Mouse (Mus musculus) thymus, adult 2 months (tissue): ENCODE measurements around the gene Myh11.

Experiments used
- CTCF ChIP-seq: fragments of 200-500 bp; IDR thresholded peaks from 2 replicates; pipeline ENCODE4 v1.5.1; 2012; ENCODE audit warnings: mild to moderate bottlenecking, control low read depth, low read length, moderate library complexity, borderline replicate concordance; ENCODE audit not compliant: control insufficient read depth, poor library complexity, insufficient read depth; ENCODE audit errors: extremely low read depth
- POLR2A ChIP-seq: fragments of 200-500 bp; IDR thresholded peaks from 2 replicates; pipeline ENCODE4 v1.6.1; 2012; ENCODE audit warnings: mild to moderate bottlenecking, low read length, control low read depth, moderate library complexity; ENCODE audit not compliant: control insufficient read depth, poor library complexity, insufficient read depth; ENCODE audit errors: extremely low read depth

GRCm38 (mm10) chr16:14296544-14297124 lies 5.5 kb upstream of the Myh11 start:
- TF ChIP-seq POLR2A (no peak), CTCF (no peak)
